Mouse (Mus musculus): Measurements from ENCODE around the gene Pdcd5.

Pdcd5 gene

GRCm38 (mm10) chr7:35640072-35640471 is 7.2 kb downstream of the Pdcd5 start:
- no peak for DNase-seq

- DNase-seq, result no peak
Measured at GRCm38 (mm10) chr7:35636874-35637273, 10.4 kb downstream of the Pdcd5 start.

GRCm38 (mm10) chr7:35636229-35636628 is 11.1 kb downstream of the Pdcd5 start:
- peak; percentile 48 for DNase-seq

GRCm38 (mm10) chr7:35628496-35628895 is 18.8 kb downstream of the Pdcd5 start:
- no peak for DNase-seq

- DNase-seq, result no peak
Measured at GRCm38 (mm10) chr7:35627371-35627770, 19.9 kb downstream of the Pdcd5 start.

GRCm38 (mm10) chr7:35626038-35626437 is 21.3 kb downstream of the Pdcd5 start:
- DNase-seq, result no peak

GRCm38 (mm10) chr7:35622626-35623025 is 24.7 kb downstream of the Pdcd5 start:
- DNase-seq, result no peak

GRCm38 (mm10) chr7:35617513-35617912 is 29.8 kb downstream of the Pdcd5 start:
- DNase-seq, result no peak

GRCm38 (mm10) chr7:35609245-35609644 is 38.1 kb downstream of the Pdcd5 start:
- DNase-seq, result no peak

- no peak for DNase-seq
Measured at GRCm38 (mm10) chr7:35606816-35607215, 40.5 kb downstream of the Pdcd5 start.

GRCm38 (mm10) chr7:35602766-35603165 is 44.6 kb downstream of the Pdcd5 start:
- no peak for DNase-seq

GRCm38 (mm10) chr7:35601106-35601505 is 46.2 kb downstream of the Pdcd5 start:
- no peak for DNase-seq

- DNase-seq, result no peak
Measured at GRCm38 (mm10) chr7:35600031-35600430, 47.3 kb downstream of the Pdcd5 start.

GRCm38 (mm10) chr7:35599492-35599891 is 47.8 kb downstream of the Pdcd5 start:
- no peak for DNase-seq

GRCm38 (mm10) chr7:35594311-35594710 is 53.0 kb downstream of the Pdcd5 start:
- no peak for DNase-seq

Measured in kidney, postnatal 14 days (tissue).